Mouse (Mus musculus) lung, adult 2 months (tissue): ENCODE data around the gene Slc23a2. TPM values are rescaled to one million over a fixed set of nuclear protein-coding genes. Genes with fewer than 3 reads are reported as not detected.

ENCODE experiments used
- DNase-seq: peaks from one replicate; pipeline ENCODE4 v3.0.0; 2022
- H3K4me1 ChIP-seq: fragments of 200-500 bp; 2 replicates; pipeline ENCODE4 v1.6.1; 2011; ENCODE audit warnings: low read length; ENCODE audit not compliant: control insufficient read depth, insufficient read depth
- H3K4me3 ChIP-seq: fragments of 200-500 bp; replicated peaks from 2 replicates; pipeline ENCODE3; 2011; ENCODE audit warnings: low read depth, mild to moderate bottlenecking, control low read depth, low read length; ENCODE audit errors: extremely low read depth
- CTCF ChIP-seq: fragments of 200-500 bp; IDR thresholded peaks from 2 replicates; pipeline ENCODE4 v1.5.1; 2011; ENCODE audit warnings: mild to moderate bottlenecking, low read length, control low read depth; ENCODE audit not compliant: insufficient read depth
- POLR2A ChIP-seq: fragments of 200-500 bp; IDR thresholded peaks from 2 replicates; pipeline ENCODE4 v1.6.1; 2011; ENCODE audit warnings: low read depth, mild to moderate bottlenecking, control low read depth, low read length, borderline replicate concordance; ENCODE audit errors: extremely low read depth
- WGBS: fragments of 180-500 bp; shearing (Covaris S2); methylation state at CpG from one replicate; pipeline ENCODE4 v1.1.7; 2018; 5-methylcytosine and 5-hydroxymethylcytosine counted together
- polyA plus RNA-seq: library from polyadenylated mRNA; depleted of rRNA; stranded (reverse); fragments of >200 nt; gene quantifications from 2 replicates; pipeline ENCODE4 v1.2.3, GENCODE M21; 2012

Gene Slc23a2
- polyA plus RNA-seq, 1 experiment, result 82.2 TPM

DNA sequence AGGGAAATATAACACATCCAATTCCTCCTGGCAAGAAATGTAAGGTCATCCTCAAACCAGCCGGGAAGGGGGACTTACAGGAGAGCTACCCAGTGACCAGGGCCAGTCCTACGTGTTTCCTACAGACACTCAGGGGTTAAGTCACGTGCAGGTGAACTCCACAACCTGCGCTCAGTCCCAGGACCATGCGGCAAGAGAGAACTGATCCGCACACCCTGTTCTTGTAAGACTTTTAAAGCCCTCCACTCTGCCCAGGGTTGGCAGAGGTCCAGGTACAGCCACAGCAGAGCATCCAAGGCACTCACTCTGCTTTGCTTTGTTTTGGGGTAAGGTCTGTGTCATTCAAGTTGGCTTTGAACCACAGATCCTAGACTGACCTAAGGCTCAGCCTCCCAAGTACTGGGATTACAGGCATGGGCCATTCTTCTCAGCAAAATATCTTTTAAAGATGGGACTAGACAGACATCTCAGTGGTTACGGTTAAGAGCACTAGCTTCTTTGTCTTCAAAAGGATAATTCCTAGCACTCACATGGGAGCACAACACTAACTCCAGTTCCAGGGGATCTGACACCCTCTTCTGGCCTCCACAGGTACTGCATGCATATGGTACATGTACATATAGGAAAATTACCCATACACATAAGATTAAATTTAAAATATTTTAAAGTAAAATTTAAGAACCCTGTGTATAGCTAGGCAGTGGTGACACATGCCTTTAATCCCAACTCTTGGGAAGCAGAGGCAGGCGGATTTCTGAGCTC lies 8.9 kb downstream of the Slc23a2 start:
- no peak overlapping the region for H3K4me3 ChIP-seq
- H3K4me1 ChIP-seq, result peaks cover 30% of the 10 kb centered on the region
- DNase-seq, result no peak
- whole genome bisulfite sequencing, result 77% methylated on average over 8 of the region's 8 CpGs
- TF ChIP-seq CTCF, result 0 out of 2 replicates have a peak, but pooled peaks have one; percentile 2
- no peak for TF ChIP-seq POLR2A

- WGBS, result 46% methylated on average over 4 of the region's 4 CpGs
- Histone ChIP-seq H3K4me1 (peaks cover 34% of the 10 kb centered on the region), H3K4me3 (no peak overlapping the region)
- no peak for TF ChIP-seq POLR2A
- no peak for DNase-seq
Observed at GRCm38 (mm10) chr2:132134758-132135157, 10.2 kb downstream of the Slc23a2 start.

DNA sequence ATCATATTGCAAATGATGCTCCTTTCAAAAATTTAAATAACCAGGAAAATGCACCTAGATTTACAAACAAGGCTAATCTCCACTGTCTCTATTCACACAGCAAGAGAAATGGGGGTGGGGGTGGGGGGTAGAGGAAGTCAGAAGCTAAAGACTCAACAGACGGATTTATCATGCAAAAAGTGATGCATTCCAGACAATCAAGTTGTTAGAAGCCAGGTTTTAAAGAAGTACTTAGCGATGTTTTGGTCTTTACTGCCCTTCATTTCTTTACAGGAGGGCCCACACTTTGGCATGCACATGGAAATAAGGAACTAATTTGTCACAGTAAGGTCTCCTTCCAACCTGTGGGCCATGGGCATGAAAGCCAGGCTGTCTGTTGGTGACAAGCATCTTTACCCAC lies 11.5 kb downstream of the Slc23a2 start:
- 48% methylated on average over 2 of the region's 2 CpGs for WGBS
- TF ChIP-seq CTCF (no peak), POLR2A (no peak)
- Histone ChIP-seq H3K4me1 (peaks cover 27% of the 10 kb centered on the region), H3K4me3 (no peak overlapping the region)
- DNase-seq, result no peak

- peak overlapping the region; percentile 46 for H3K4me3 ChIP-seq
- H3K4me1 ChIP-seq, result peaks cover 21% of the 10 kb centered on the region
- peak; percentile 77 for DNase-seq
- 8% methylated on average over 9 of the region's 9 CpGs for WGBS
- TF ChIP-seq CTCF, result no peak
- TF ChIP-seq POLR2A, result peak; percentile 42; the same call in 1 of the 2 replicates
Observed at GRCm38 (mm10) chr2:132131266-132131665, 13.6 kb downstream of the Slc23a2 start.

DNA sequence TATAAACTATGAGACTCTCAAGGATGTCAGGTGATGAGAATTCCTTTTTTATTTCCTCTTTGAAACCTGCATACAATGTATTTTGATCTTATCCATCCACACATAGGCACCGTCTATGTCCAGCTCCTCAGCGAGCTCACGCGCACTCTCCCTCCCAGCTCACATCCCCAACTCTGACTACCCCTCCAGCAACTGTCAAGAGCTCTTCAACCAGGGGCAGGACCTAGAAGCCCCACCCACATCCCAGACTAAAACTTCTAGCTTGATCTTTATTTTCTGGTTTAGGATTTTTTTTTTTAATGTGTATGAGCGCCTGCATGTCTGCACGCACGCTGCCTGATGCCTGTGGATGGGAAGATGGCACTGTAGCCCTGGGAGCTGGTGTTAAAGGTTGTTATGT lies 14.9 kb downstream of the Slc23a2 start:
- DNase-seq, result no peak
- 68% methylated on average over 7 of the region's 7 CpGs for WGBS
- no peak overlapping the region for H3K4me3 ChIP-seq
- TF ChIP-seq POLR2A, result no peak; the same call in 1 of the 2 replicates
- TF ChIP-seq CTCF, result no peak
- H3K4me1 ChIP-seq, result peaks cover 19% of the 10 kb centered on the region

GRCm38 (mm10) chr2:132129247-132129646 lies 15.7 kb downstream of the Slc23a2 start:
- WGBS, result 90% methylated on average over 7 of the region's 7 CpGs
- peaks cover 17% of the 10 kb centered on the region for H3K4me1 ChIP-seq
- DNase-seq, result no peak
- no peak overlapping the region for H3K4me3 ChIP-seq
- TF ChIP-seq CTCF, result no peak
- TF ChIP-seq POLR2A, result no peak

- Histone ChIP-seq H3K4me3 (no peak overlapping the region), H3K4me1 (peaks cover 19% of the 10 kb centered on the region)
- TF ChIP-seq CTCF (no peak), POLR2A (no peak)
- 63% methylated on average over 10 of the region's 10 CpGs for WGBS
- DNase-seq, result no peak
Observed at GRCm38 (mm10) chr2:132127904-132128303, 17.0 kb downstream of the Slc23a2 start.

GRCm38 (mm10) chr2:132126292-132126691 lies 18.6 kb downstream of the Slc23a2 start:
- no peak for DNase-seq
- no peak for TF ChIP-seq CTCF
- TF ChIP-seq POLR2A, result no peak
- Histone ChIP-seq H3K4me1 (peaks cover 14% of the 10 kb centered on the region), H3K4me3 (no peak overlapping the region)
- 95% methylated on average over 1 of the region's 1 CpGs for WGBS

- TF ChIP-seq CTCF (no peak), POLR2A (no peak)
- 73% methylated on average over 4 of the region's 4 CpGs for WGBS
Observed at GRCm38 (mm10) chr2:132123063-132123462, 21.8 kb downstream of the Slc23a2 start.

GRCm38 (mm10) chr2:132121050-132121449 lies 23.9 kb downstream of the Slc23a2 start:
- Histone ChIP-seq H3K4me1 (peaks cover 10% of the 10 kb centered on the region), H3K4me3 (no peak overlapping the region)
- no peak for TF ChIP-seq POLR2A
- TF ChIP-seq CTCF, result no peak
- DNase-seq, result no peak
- 75% methylated on average over 3 of the region's 3 CpGs for WGBS

More at GRCm38 (mm10) chr2:132123063-132123462, 21.8 kb downstream of the Slc23a2 start:
- DNase-seq, result no peak
- no peak overlapping the region for H3K4me3 ChIP-seq
- peaks cover 10% of the 10 kb centered on the region for H3K4me1 ChIP-seq
